Mouse (Mus musculus) cortical plate, adult 2 months (tissue): ENCODE measurements around the gene Dll4. TPM values are rescaled to one million over a fixed set of nuclear protein-coding genes. Genes with fewer than 3 reads are reported as not detected.

Experiments used
- H3K27ac ChIP-seq: fragments of 200-500 bp; 2 replicates; pipeline ENCODE4 v1.5.1; 2012; ENCODE audit warnings: low read length, control low read depth, inconsistent platforms; ENCODE audit not compliant: insufficient read depth
- H3K4me1 ChIP-seq: fragments of 200-500 bp; 2 replicates; pipeline ENCODE4 v1.6.1; 2011; ENCODE audit warnings: low read length; ENCODE audit not compliant: control insufficient read depth, insufficient read depth
- H3K4me3 ChIP-seq: fragments of 200-500 bp; 2 replicates; pipeline ENCODE4 v1.5.1; 2011; ENCODE audit warnings: mild to moderate bottlenecking, low read length, control low read depth; ENCODE audit not compliant: insufficient read depth
- CTCF ChIP-seq: fragments of 200-500 bp; IDR thresholded peaks from 2 replicates; pipeline ENCODE4 v1.5.1; 2011; ENCODE audit warnings: mild to moderate bottlenecking, control low read depth, low read length; ENCODE audit not compliant: insufficient read depth; ENCODE audit errors: extremely low read depth
- POLR2A ChIP-seq: fragments of 200-500 bp; IDR thresholded peaks from 2 replicates; pipeline ENCODE4 v1.6.1; 2011; ENCODE audit warnings: mild to moderate bottlenecking, low read length, control low read depth; ENCODE audit not compliant: insufficient read depth; ENCODE audit errors: extremely low read depth
- polyA plus RNA-seq: library from polyadenylated mRNA; depleted of rRNA; stranded (reverse); fragments of >200 nt; gene quantifications from 2 replicates; pipeline ENCODE4 v1.2.3, GENCODE M21; 2012

The Dll4 gene
- polyA plus RNA-seq, 1 experiment = 2.9 TPM

GRCm38 (mm10) chr2:119334964-119335525, 9.5 kb downstream of the Dll4 start:
- Histone ChIP-seq H3K27ac (no peak overlapping the region), H3K4me3 (no peak overlapping the region), H3K4me1 (peaks cover 1% of the 10 kb centered on the region; the same call in 1 of the 2 replicates)
- no peak for TF ChIP-seq POLR2A
- no peak for TF ChIP-seq CTCF

GRCm38 (mm10) chr2:119335535-119335934, 10.0 kb downstream of the Dll4 start:
- Histone ChIP-seq H3K27ac (no peak overlapping the region), H3K4me3 (no peak overlapping the region), H3K4me1 (peaks cover 1% of the 10 kb centered on the region; the same call in 1 of the 2 replicates)
- TF ChIP-seq POLR2A (no peak), CTCF (no peak)

- Histone ChIP-seq H3K4me3 (no peak overlapping the region), H3K4me1 (peaks cover 1% of the 10 kb centered on the region; the same call in 1 of the 2 replicates), H3K27ac (no peak overlapping the region)
- TF ChIP-seq CTCF (no peak), POLR2A (no peak)
These were observed 10.4 kb downstream of the Dll4 start for GRCm38 (mm10) chr2:119336002-119336401.

GRCm38 (mm10) chr2:119336470-119336869, 10.9 kb downstream of the Dll4 start:
- peaks cover 1% of the 10 kb centered on the region; the same call in 1 of the 2 replicates for H3K4me1 ChIP-seq
- H3K4me3 ChIP-seq = no peak overlapping the region
- no peak overlapping the region for H3K27ac ChIP-seq
- no peak for TF ChIP-seq CTCF
- no peak for TF ChIP-seq POLR2A

- Histone ChIP-seq H3K4me1 (peaks cover 1% of the 10 kb centered on the region; the same call in 1 of the 2 replicates), H3K4me3 (peak overlapping the region; percentile 9), H3K27ac (peak overlapping the region; percentile 49; the same call in 1 of the 2 replicates)
- TF ChIP-seq CTCF (peak; percentile 53), POLR2A (no peak)
These were observed 12.1 kb downstream of the Dll4 start for GRCm38 (mm10) chr2:119337425-119338265.

GRCm38 (mm10) chr2:119344537-119345138, 19.1 kb downstream of the Dll4 start:
- no peak overlapping the region for H3K4me3 ChIP-seq
- TF ChIP-seq CTCF = no peak
- TF ChIP-seq POLR2A = no peak
- H3K4me1 ChIP-seq = no peaks in the 10 kb centered on the region
- no peak overlapping the region for H3K27ac ChIP-seq

- Histone ChIP-seq H3K4me1 (no peaks in the 10 kb centered on the region), H3K4me3 (peak within 1 kb of the TSS; percentile 88), H3K27ac (0 out of 2 replicates have a peak within 1 kb of the TSS, but pooled peaks have one; percentile 26)
- TF ChIP-seq CTCF (no peak), POLR2A (peak; percentile 84)
These were observed 25.2 kb downstream of the Dll4 start, which contains the start of gene Chac1 for GRCm38 (mm10) chr2:119350555-119351486. Chac1 (plus strand) TSS chr2:119351229.

- Histone ChIP-seq H3K4me3 (no peak overlapping the region), H3K27ac (no peak overlapping the region), H3K4me1 (no peaks in the 10 kb centered on the region)
- TF ChIP-seq POLR2A = no peak
- no peak for TF ChIP-seq CTCF
These were observed 28.1 kb downstream of the Dll4 start for GRCm38 (mm10) chr2:119353707-119354106.
